Mouse (Mus musculus) heart, embryonic 12.5 days (tissue): ENCODE measurements at regions not wholly inside any gene's neighbourhood (a gene's known extent, or its start where the extent isn't known, plus 50 kb on each side); places are given as distances from the start of the nearest gene placed in this dataset.

ENCODE experiments used
- ATAC-seq: fragments of 200-750 bp; cut with Nextera tagmentation; 2 replicates; pipeline ENCODE4 v1.8.0; 2017; ENCODE audit warnings: moderate TSS enrichment, moderate library complexity; ENCODE audit not compliant: insufficient number of reproducible peaks, low FRiP score
- H3K27ac ChIP-seq: fragments of 300-500 bp; sonication (generic); 2 replicates; pipeline ENCODE4 v1.5.1; 2016; ENCODE audit warnings: mild to moderate bottlenecking, moderate library complexity; ENCODE audit not compliant: poor library complexity, severe bottlenecking
- H3K27me3 ChIP-seq: fragments of 300-500 bp; sonication (generic); replicated peaks from 2 replicates; pipeline ENCODE4 v1.6.1; 2016; ENCODE audit warnings: mild to moderate bottlenecking, moderate library complexity
- H3K36me3 ChIP-seq: fragments of 300-500 bp; sonication (generic); 2 replicates; pipeline ENCODE4 v1.6.1; 2016; ENCODE audit warnings: mild to moderate bottlenecking, moderate library complexity
- H3K4me1 ChIP-seq: fragments of 300-500 bp; sonication (generic); replicated peaks from 2 replicates; pipeline ENCODE4 v1.6.1; 2016; ENCODE audit warnings: mild to moderate bottlenecking
- H3K4me2 ChIP-seq: fragments of 300-500 bp; sonication (generic); 2 replicates; pipeline ENCODE4 v1.6.1; 2016; ENCODE audit warnings: mild to moderate bottlenecking, moderate library complexity
- H3K4me3 ChIP-seq: fragments of 300-500 bp; sonication (generic); 2 replicates; pipeline ENCODE4 v1.5.1; 2016; ENCODE audit warnings: mild to moderate bottlenecking
- H3K9ac ChIP-seq: fragments of 300-500 bp; sonication (generic); 2 replicates; pipeline ENCODE4 v1.6.1; 2016; ENCODE audit warnings: mild to moderate bottlenecking, moderate library complexity
- H3K9me3 ChIP-seq: fragments of 300-500 bp; sonication (generic); replicated peaks from 2 replicates; pipeline ENCODE4 v1.6.1; 2016; ENCODE audit warnings: mild to moderate bottlenecking, moderate library complexity
- WGBS: fragments of 180-500 bp; shearing (Covaris S2); methylation state at CpG from one replicate; pipeline ENCODE4 v1.1.7; 2016; 5-methylcytosine and 5-hydroxymethylcytosine counted together

GRCm38 (mm10) chr10:17175385-17175784, 547.6 kb upstream of the Cited2 start:
- Histone ChIP-seq H3K4me2 (no peak overlapping the region), H3K9me3 (no peaks in the 10 kb centered on the region), H3K36me3 (no peaks in the 10 kb centered on the region), H3K9ac (no peak overlapping the region), H3K27ac (no peak overlapping the region), H3K4me3 (no peak overlapping the region), H3K27me3 (no peaks in the 10 kb centered on the region), H3K4me1 (no peaks in the 10 kb centered on the region)
- ATAC-seq = no peak
- 54% methylated on average over 3 of the region's 3 CpGs for WGBS

DNA sequence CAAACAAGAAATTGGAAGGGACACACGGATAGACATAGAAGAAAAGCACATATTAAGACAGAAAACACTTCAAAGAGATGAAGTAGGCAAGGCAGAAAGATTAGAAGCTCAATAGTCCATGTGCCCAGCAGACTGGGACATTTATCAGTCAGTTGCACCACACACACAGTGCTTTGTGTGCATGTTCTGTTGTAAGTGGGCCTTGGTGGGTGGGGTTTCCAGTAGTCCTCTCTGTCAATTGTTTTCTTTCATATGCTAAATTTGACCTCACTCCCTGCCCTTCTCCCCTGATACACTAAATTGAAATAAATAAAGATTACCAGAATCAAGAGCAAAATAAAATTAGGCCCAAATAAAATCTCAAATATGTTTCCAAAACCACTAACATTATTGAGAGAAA, 546.0 kb upstream of the Cited2 start:
- Histone ChIP-seq H3K9ac (no peak overlapping the region), H3K9me3 (no peaks in the 10 kb centered on the region), H3K4me2 (no peak overlapping the region), H3K4me3 (no peak overlapping the region), H3K27me3 (no peaks in the 10 kb centered on the region), H3K27ac (no peak overlapping the region), H3K4me1 (no peaks in the 10 kb centered on the region), H3K36me3 (no peaks in the 10 kb centered on the region)
- no peak for ATAC-seq
- 64% methylated on average over 1 of the region's 1 CpGs for WGBS

DNA sequence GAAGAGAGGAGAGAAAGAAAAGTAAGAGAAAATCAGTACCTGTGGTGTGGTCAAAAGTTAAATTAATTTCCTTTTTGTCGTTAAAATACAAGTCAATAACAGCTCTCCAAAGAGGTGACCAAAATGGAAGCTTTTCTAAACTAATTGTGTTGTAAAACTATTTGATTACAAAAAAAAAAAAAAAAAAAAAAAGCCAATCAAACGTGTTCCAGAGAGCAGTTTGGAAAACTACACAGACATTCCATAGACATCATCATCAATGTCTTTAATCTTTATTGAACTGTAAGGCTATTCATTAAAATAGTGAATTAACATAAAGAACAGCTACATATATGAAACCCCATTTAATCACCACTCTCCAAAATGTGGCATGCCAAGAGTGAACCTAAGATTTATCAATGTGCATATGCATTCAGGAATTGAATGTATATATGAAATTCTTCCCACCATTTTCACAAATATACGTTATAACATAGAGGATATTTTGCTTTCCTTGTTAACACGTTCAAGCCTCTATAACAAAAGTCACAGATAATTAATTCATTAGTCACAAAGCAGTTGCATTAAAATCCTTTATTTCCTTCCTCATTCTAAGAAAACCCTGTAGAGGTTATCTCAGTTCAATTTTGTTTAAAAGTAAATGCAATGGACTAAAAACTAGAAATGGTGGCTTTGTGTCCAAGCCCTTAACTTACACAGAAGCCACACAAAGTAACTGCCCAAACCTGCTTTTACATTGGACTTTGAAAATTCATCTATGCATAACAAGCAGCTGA, 545.3 kb upstream of the Cited2 start:
- H3K9ac ChIP-seq = no peak overlapping the region
- no peaks in the 10 kb centered on the region for H3K9me3 ChIP-seq
- H3K27ac ChIP-seq = no peak overlapping the region
- no peaks in the 10 kb centered on the region for H3K4me1 ChIP-seq
- WGBS = 79% methylated on average over 4 of the region's 4 CpGs
- no peak for ATAC-seq
- H3K27me3 ChIP-seq = no peaks in the 10 kb centered on the region
- H3K4me3 ChIP-seq = no peak overlapping the region
- H3K36me3 ChIP-seq = no peaks in the 10 kb centered on the region
- no peak overlapping the region for H3K4me2 ChIP-seq

DNA sequence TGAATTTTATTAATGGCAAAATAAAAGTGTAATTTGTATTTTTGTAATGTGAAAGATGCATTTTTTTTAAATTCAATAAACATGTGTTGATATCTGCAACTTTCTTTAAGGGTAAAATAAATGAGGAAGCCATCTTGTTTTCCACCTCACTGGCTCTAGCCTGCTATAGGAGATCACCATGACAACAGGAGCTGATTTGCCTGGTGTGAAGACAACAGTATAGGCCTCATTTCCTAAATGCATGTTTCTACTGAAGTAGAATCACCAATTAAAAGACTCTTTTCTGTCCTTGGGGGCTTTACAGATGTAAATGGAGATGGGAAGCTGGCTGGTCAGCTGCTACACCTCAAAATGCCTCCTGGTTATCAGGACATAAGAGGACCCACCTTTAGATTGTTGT, 544.4 kb upstream of the Cited2 start:
- Histone ChIP-seq H3K4me2 (no peak overlapping the region), H3K9ac (no peak overlapping the region), H3K36me3 (no peaks in the 10 kb centered on the region), H3K9me3 (no peaks in the 10 kb centered on the region), H3K27me3 (no peaks in the 10 kb centered on the region), H3K4me3 (no peak overlapping the region), H3K4me1 (no peaks in the 10 kb centered on the region), H3K27ac (no peak overlapping the region)
- ATAC-seq = no peak

- no peak overlapping the region for H3K4me2 ChIP-seq
- H3K27me3 ChIP-seq = no peaks in the 10 kb centered on the region
- no peaks in the 10 kb centered on the region for H3K4me1 ChIP-seq
- WGBS = 64% methylated on average over 2 of the region's 2 CpGs
- no peak overlapping the region for H3K9ac ChIP-seq
- H3K36me3 ChIP-seq = no peaks in the 10 kb centered on the region
- no peak overlapping the region for H3K4me3 ChIP-seq
- no peaks in the 10 kb centered on the region for H3K9me3 ChIP-seq
- ATAC-seq = no peak
- no peak overlapping the region for H3K27ac ChIP-seq
Measured at GRCm38 (mm10) chr10:17184418-17184817, 538.6 kb upstream of the Cited2 start.

DNA sequence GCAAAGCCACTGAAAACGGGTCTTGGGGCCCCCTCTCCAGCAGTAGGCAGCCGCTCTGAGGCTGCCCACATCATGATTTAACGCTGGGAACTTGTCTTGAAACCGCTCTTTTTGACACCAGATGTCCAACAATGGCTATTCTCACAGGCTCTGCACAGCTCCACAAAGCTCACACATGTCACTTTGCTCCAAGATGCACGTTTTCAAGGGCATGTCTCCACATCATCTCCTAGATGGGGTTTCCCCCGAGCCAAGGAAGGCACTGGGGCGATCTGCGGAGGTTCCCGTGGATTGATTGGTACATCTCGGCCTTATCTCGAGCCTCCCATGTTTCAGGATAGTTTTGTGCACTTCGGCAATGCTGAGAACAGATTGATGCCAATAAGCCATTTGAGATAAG, 526.8 kb upstream of the Cited2 start:
- H3K27me3 ChIP-seq = no peaks in the 10 kb centered on the region
- ATAC-seq = no peak
- H3K4me2 ChIP-seq = no peak overlapping the region
- no peaks in the 10 kb centered on the region for H3K4me1 ChIP-seq
- no peaks in the 10 kb centered on the region for H3K9me3 ChIP-seq
- no peak overlapping the region for H3K27ac ChIP-seq
- no peak overlapping the region for H3K9ac ChIP-seq
- no peak overlapping the region for H3K4me3 ChIP-seq
- WGBS = 39% methylated on average over 12 of the region's 12 CpGs
- no peaks in the 10 kb centered on the region for H3K36me3 ChIP-seq

DNA sequence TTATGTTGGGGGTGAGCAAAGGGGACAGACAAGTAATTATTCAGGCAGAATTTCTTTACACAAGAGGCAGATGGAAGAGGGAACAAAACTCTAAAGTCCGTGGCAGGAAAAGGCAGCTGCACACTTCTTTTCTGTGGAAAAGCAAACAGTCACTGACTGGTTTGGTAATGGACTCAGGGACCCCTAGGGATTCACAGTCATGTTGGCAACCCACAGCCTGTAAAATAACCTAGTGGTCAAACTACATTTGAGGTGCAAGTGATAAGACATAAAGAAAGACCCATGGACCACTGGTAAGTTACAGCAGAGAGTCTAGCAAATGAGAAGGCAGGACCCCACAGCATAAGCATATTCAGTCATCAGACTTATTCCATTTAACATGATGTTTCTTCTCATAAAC, 526.4 kb upstream of the Cited2 start:
- ATAC-seq = no peak
- Histone ChIP-seq H3K4me3 (no peak overlapping the region), H3K4me2 (no peak overlapping the region), H3K36me3 (no peaks in the 10 kb centered on the region), H3K27ac (no peak overlapping the region), H3K4me1 (no peaks in the 10 kb centered on the region), H3K27me3 (no peaks in the 10 kb centered on the region), H3K9me3 (no peaks in the 10 kb centered on the region), H3K9ac (no peak overlapping the region)
- 38% methylated on average over 1 of the region's 1 CpGs for WGBS

DNA sequence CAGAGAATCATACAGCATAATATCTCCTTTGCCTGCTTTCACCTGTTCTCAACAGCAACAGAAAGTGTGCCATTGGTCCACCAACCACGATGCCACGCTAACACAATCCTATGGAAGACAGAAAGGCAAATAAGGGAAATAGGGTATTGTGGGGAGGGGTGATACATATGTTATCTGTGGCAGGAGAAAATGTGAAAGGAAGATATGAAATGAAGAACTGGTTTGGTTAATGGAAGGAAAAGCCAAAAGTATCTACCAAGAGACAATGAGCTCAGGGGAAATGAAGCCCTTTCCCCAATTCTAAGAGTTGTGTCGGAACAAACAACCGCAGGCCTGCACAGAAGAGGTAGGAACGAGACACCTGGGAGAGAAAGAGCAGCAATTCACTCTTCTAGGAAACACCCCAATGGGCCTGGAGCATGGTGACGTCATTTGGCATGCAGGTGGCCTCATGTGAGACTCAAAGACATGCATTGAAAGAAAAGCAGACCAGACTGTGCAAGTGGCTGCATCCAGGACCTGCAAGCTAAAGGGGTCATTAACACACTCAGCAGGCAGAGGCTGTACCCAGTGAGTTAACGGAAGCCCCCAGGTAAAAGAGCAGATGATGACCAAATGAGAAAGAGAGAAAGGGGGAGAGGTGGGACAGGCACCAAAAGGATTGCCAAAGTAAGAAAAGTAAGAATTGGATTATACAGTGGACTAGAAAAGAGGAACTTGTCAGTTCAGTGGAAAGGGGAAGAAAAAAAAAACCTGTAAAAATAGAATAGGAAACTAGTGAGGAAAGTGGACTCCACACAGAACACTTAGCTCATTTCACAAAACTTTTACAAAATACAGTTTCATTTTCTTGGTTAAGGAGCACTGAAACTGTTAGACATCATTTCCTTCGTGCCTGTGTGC, 522.2 kb upstream of the Cited2 start:
- Histone ChIP-seq H3K9me3 (no peaks in the 10 kb centered on the region), H3K27me3 (no peaks in the 10 kb centered on the region), H3K4me2 (no peak overlapping the region), H3K4me1 (no peaks in the 10 kb centered on the region), H3K36me3 (no peaks in the 10 kb centered on the region), H3K27ac (no peak overlapping the region), H3K9ac (no peak overlapping the region), H3K4me3 (no peak overlapping the region)
- 81% methylated on average over 8 of the region's 8 CpGs for WGBS
- no peak for ATAC-seq

GRCm38 (mm10) chr10:17201427-17201745, 521.6 kb upstream of the Cited2 start:
- WGBS = 75% methylated on average over 1 of the region's 1 CpGs
- ATAC-seq = no peak
- H3K27ac ChIP-seq = no peak overlapping the region

GRCm38 (mm10) chr10:17202556-17203415, 520.2 kb upstream of the Cited2 start:
- no peak for ATAC-seq
- no peaks in the 10 kb centered on the region for H3K9me3 ChIP-seq

More at GRCm38 (mm10) chr10:17201427-17201745, 521.6 kb upstream of the Cited2 start:
- H3K27me3 ChIP-seq = no peaks in the 10 kb centered on the region
- H3K4me1 ChIP-seq = no peaks in the 10 kb centered on the region
- H3K4me3 ChIP-seq = no peak overlapping the region
- H3K4me2 ChIP-seq = no peak overlapping the region
- H3K9ac ChIP-seq = no peak overlapping the region
- no peaks in the 10 kb centered on the region for H3K36me3 ChIP-seq
- no peaks in the 10 kb centered on the region for H3K9me3 ChIP-seq

More at GRCm38 (mm10) chr10:17202556-17203415, 520.2 kb upstream of the Cited2 start:
- H3K36me3 ChIP-seq = no peaks in the 10 kb centered on the region
- no peak overlapping the region for H3K4me3 ChIP-seq
- no peak overlapping the region for H3K9ac ChIP-seq
- no peak overlapping the region for H3K27ac ChIP-seq
- 46% methylated on average over 4 of the region's 4 CpGs for whole genome bisulfite sequencing
- no peak overlapping the region for H3K4me2 ChIP-seq
- H3K27me3 ChIP-seq = no peaks in the 10 kb centered on the region
- H3K4me1 ChIP-seq = no peaks in the 10 kb centered on the region
